Mouse (Mus musculus) left cerebral cortex, postnatal 10 days (tissue): Measurements from ENCODE around the gene Zfp467. TPM values are rescaled to one million over a fixed set of nuclear protein-coding genes. Genes with fewer than 3 reads are reported as not detected.

ENCODE experiments used
- microRNA-seq: library from miRNA; unstranded; fragments of <30 nt; microRNA quantifications from one replicate; pipeline ENCODE4 v1.2.0, GENCODE M21; 2022
- total RNA-seq, 2 experiments: library from RNA; stranded (reverse); gene quantifications; 2 replicates each; pipeline ENCODE4 v1.2.3; 2021

Gene Zfp467
- total RNA-seq, 2 experiments from 2014 or later: 20.8 to 21.0 TPM

Small RNA genes within 50 kb of the gene (microRNA-seq; reads per million reads assigned to microRNA genes)
- not detected for gene Gm24325

Other genes with a start within 250 kb of the Zfp467 start
- 10 to 100 TPM; 50.3 to 53.0 TPM for gene Krba1, start 50.2 kb downstream of the Zfp467 start, total RNA-seq
- gene Sspo, start 2.4 kb upstream of the Zfp467 start, total RNA-seq: 1 to 10 TPM in 1 of 2 experiments, under 1 TPM in 1; 0.36 to 1.5 TPM
- gene Atp6v0e2, start 91.8 kb upstream of the Zfp467 start, total RNA-seq: 100 to 1,000 TPM; 485 to 501 TPM
- gene Lrrc61, start 109.0 kb upstream of the Zfp467 start, total RNA-seq: 10 to 100 TPM; 28.9 to 31.6 TPM
- 1 to 10 TPM; 6.2 to 7.0 TPM for gene Rarres2, start 127.0 kb upstream of the Zfp467 start, total RNA-seq
- not detected for gene Gm45021, start 143.8 kb upstream of the Zfp467 start, total RNA-seq
- gene Repin1, start 148.1 kb upstream of the Zfp467 start, total RNA-seq: 10 to 100 TPM; 28.0 to 29.5 TPM
- not detected for gene Gm44965, start 148.1 kb upstream of the Zfp467 start, total RNA-seq
- gene Zfp775, start 156.2 kb upstream of the Zfp467 start, total RNA-seq: 1 to 10 TPM; 5.8 to 6.8 TPM
- 10 to 100 TPM; 17.1 to 17.3 TPM for gene AI854703, start 180.9 kb upstream of the Zfp467 start, total RNA-seq
- gene Gimap8, start 201.4 kb upstream of the Zfp467 start, total RNA-seq: 1 to 10 TPM; 1.3 to 1.8 TPM
- gene Gimap9, start 230.3 kb upstream of the Zfp467 start, total RNA-seq: 1 to 10 TPM; 1.2 to 1.4 TPM
- gene Gimap4, start 238.7 kb upstream of the Zfp467 start, total RNA-seq: under 1 TPM; 0.55 to 0.66 TPM